Mouse (Mus musculus): ENCODE results near the gene Pbld2.
"Not testable (repeated sequence)": the region's sequence is repeated elsewhere in the genome, so short reads cannot be mapped to it uniquely, and the experiment has no call there.

Pbld2 gene

DNA sequence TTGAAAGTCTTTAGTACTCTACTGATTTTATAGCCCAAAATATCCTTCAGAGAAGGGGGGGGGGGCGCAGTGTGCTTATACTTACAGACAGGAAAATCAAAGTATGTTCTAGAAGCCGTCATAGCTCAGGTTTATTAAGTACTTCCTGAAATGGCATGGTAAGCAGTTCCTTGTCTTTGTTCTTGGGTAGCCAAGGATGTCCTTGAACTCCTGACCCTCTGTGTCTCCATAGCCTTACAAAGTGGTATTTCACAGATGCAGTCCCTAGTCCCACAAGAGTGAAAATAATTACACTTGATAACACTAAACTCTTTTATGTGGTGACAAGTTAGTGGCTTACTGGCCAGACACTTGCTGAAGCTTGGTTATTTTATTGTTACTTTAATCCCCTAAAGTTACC lies 901 bp downstream of the Pbld2 start:
- no peak for DNase-seq (ENCODE audit: low read depth in 2 of 2, low spot score in 2 of 2)

GRCm38 (mm10) chr10:63025491-63026011 lies 1.4 kb downstream of the Pbld2 start:
- DNase-seq (ENCODE audit: low read depth in 2 of 2, low spot score in 2 of 2): no peak

DNA sequence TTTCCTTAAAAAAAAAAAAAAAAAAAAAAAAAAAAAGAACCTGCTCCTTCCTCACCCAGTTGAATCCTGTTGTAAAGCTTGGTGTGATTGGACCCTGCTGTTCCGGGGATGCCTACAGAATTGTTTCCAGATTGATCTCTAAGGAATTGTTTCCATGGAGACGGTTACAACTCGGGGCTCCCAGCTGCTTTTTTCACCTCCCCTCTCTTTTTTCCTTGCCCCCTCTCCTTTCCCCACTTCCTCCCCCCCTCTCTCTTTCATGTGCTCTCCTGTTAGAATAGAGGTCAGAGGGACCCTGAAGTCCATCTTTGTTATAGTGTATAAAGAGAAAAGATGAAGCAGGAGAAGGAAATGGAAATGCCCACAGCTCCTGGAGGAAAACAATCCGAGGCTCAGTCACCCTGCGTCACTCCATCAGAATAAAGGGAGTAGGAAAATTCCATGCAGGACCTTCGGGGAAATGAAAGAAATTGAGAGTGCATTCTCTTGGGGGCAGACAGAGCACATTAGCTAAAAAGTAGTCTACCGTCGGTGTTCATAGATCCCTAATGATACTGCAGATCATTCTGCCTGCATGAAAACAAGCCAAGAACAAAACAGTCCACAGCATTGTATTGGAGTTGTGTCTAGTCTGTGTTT lies 2.2 kb downstream of the Pbld2 start:
- no peak for DNase-seq (ENCODE audit: low read depth in 2 of 2, low spot score in 2 of 2)

DNA sequence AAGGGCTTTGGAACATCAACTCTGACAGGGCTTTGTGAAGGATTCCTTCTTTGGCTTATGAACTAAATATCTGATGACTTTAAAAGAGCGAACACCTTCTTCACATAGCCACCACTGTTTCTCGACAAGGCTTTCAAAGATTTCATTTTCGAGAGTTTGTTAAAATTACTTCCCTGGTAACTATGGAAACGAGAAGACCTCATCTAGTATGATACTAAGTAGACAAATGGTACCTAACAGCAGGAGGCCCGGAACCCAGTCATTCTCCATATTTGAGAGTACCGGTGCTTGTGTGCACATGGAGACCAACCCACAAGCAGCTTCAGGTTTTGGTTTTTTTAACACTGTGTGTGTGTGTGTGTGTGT lies 2.7 kb downstream of the Pbld2 start:
- no peak for DNase-seq (ENCODE audit: low read depth in 2 of 2, low spot score in 2 of 2)

GRCm38 (mm10) chr10:63027376-63028161 lies 3.5 kb downstream of the Pbld2 start:
- DNase-seq (ENCODE audit: low read depth in 2 of 2, low spot score in 2 of 2): no peak

GRCm38 (mm10) chr10:63028396-63028795 lies 4.3 kb downstream of the Pbld2 start:
- no peak for DNase-seq (ENCODE audit: low read depth in 2 of 2, low spot score in 2 of 2)

DNA sequence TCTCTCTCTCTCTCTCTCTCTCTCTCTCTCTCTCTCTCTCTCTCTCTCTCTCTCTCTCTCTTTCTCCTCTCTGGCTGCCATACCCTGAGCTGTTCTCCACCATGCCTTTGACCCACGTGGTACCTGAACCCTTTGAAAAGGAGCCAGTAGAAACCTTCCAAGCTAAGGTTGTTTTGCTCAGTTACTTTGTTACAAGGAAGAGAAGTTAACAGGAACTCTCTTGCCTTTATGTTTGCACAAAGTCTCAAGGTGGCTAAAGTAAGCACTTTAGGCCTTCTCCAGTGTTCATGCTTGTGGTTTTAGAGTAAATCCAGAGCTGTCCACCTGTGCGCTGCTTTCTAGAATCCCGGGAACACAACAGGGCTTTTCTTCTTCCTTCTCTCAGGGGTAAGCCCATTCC lies 8.2 kb downstream of the Pbld2 start:
- DNase-seq (ENCODE audit: low read depth in 2 of 2, low spot score in 2 of 2): no peak

- DNase-seq (ENCODE audit: low read depth in 2 of 2, low spot score in 2 of 2): no peak
These were observed 8.8 kb downstream of the Pbld2 start for GRCm38 (mm10) chr10:63032956-63033355.

- no peak for DNase-seq (ENCODE audit: low read depth in 2 of 2, low spot score in 2 of 2)
These were observed 14.6 kb downstream of the Pbld2 start for GRCm38 (mm10) chr10:63038571-63039320.

GRCm38 (mm10) chr10:63039867-63040628 lies 15.9 kb downstream of the Pbld2 start:
- no peak for DNase-seq (ENCODE audit: low read depth in 2 of 2, low spot score in 2 of 2)

DNA sequence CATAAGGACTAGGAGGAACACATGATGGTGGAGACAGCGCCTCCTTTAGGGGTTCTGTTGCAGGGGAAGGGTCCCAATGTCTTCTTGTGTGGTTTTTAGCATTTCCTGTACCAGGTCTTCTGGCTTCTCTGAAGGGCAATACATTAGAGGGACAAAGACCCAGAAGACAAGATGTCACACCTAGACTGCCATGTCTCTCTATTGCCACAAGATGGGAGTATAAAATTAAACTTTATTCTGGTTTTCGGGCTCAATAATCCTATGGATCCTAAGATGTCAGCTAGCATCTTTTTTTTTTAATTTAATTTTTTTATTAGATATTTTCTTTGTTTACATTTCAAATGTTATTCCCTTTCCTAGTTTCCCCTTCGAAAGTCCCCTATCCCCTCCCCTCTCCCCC lies 19.0 kb downstream of the Pbld2 start:
- no peak for DNase-seq (ENCODE audit: low read depth in 2 of 2, low spot score in 2 of 2)

DNA sequence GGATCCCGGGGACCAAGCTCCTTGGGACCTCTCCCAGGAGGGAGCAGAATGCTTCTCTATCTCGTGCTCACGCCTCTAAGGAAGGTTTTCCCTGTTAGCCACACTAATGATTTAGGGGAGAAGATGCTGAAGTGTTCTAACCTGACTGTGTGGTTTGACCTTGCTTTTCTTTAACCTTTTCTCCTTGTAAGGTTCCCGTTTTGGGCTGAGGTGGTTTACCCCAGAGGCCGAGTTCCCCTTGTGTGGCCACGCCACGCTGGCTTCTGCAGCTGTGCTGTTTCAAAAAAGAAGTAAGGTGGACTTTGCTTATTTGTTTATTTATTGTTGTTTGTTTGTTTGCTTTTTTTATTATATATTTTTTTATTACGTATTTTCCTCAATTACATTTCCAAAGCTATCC lies 23.6 kb downstream of the Pbld2 start:
- no peak for DNase-seq (ENCODE audit: low read depth in 2 of 2, low spot score in 2 of 2)

GRCm38 (mm10) chr10:63049106-63049505 lies 25.0 kb downstream of the Pbld2 start:
- no peak for DNase-seq (ENCODE audit: low read depth in 2 of 2, low spot score in 2 of 2)

- DNase-seq (ENCODE audit: low read depth in 2 of 2, low spot score in 2 of 2): no peak
These were observed 27.2 kb downstream of the Pbld2 start for GRCm38 (mm10) chr10:63051267-63051666.

DNA sequence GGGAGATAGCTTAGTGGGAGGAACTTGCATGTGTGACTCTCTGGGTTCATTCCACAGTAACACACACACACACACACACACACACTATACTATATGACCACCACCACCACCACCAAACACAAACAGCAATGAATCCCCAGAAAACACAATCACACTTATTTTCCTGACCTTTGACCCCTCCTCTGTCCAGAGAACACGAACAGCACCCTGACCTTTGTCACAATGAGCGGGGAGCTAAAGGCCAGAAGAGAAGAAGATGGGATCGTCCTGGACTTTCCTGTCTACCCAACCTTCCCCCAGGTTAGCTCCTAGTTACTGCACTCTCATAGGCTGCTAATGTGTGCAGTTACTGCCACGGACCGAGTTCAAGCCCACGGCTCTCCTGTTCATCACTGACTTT lies 27.9 kb downstream of the Pbld2 start:
- no peak for DNase-seq (ENCODE audit: low read depth in 2 of 2, low spot score in 2 of 2)

- no peak for DNase-seq (ENCODE audit: low read depth in 2 of 2, low spot score in 2 of 2)
These were observed 28.9 kb downstream of the Pbld2 start for GRCm38 (mm10) chr10:63053007-63053406.

GRCm38 (mm10) chr10:63054071-63054470 lies 30.0 kb downstream of the Pbld2 start:
- DNase-seq (ENCODE audit: low read depth in 2 of 2, low spot score in 2 of 2): not testable (repeated sequence)

GRCm38 (mm10) chr10:63054586-63054985 lies 30.5 kb downstream of the Pbld2 start:
- DNase-seq (ENCODE audit: low read depth in 2 of 2, low spot score in 2 of 2): peak in 1 of 2 experiments; percentile 4

DNA sequence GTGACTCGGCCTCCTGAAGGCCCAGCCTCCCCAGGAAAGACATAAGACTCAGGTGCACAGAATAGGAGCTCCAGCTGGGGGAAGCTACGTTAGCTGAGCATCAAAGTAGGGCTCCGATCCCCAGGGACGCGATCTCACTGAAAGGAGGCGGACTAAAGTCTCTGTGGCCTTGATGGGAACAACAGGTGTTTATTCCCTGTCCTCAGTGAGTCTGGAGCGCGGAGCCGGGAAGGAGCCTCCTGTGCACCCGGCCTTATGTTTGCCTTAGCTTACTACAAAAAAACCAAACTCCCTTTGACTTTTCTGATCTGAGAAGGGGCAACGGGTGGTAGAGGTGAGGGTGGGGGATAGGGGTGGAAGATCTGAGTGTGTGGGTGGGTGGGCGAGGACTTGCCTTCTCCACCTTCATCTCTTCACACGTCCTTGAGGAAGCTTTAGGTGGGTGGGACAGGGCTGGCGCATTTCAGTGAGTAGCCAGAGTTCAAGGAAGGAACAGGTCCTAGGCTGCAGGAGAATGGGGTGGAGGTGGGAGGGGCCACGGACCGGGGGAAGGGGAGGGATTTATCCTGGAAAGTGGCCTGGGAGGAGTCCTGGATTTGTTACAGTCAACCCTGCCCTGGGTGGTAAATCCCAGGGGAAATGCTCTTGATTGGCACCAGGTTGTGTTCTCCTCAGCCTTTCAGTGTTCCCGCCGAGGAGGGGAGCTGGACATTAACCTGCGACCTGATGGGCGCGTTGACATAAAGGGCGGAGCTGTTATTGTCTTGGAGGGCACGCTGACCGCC lies 33.0 kb downstream of the Pbld2 start:
- no peak for DNase-seq (ENCODE audit: low read depth in 2 of 2, low spot score in 2 of 2)

- no peak for DNase-seq (ENCODE audit: low read depth in 2 of 2, low spot score in 2 of 2)
These were observed 35.7 kb downstream of the Pbld2 start, which contains the start of gene Pbld1 for GRCm38 (mm10) chr10:63059862-63060261. Gene Pbld1, plus strand, starts transcription at chr10:63060162.
